Mouse (Mus musculus): ENCODE results near the gene Ddc. TPM values are rescaled to one million over a fixed set of nuclear protein-coding genes. Genes with fewer than 3 reads are reported as not detected.

Gene Ddc
- total and polyA plus RNA-seq, 3 experiments = 0.91 to 2.3 (median 1.3) TPM

DNA sequence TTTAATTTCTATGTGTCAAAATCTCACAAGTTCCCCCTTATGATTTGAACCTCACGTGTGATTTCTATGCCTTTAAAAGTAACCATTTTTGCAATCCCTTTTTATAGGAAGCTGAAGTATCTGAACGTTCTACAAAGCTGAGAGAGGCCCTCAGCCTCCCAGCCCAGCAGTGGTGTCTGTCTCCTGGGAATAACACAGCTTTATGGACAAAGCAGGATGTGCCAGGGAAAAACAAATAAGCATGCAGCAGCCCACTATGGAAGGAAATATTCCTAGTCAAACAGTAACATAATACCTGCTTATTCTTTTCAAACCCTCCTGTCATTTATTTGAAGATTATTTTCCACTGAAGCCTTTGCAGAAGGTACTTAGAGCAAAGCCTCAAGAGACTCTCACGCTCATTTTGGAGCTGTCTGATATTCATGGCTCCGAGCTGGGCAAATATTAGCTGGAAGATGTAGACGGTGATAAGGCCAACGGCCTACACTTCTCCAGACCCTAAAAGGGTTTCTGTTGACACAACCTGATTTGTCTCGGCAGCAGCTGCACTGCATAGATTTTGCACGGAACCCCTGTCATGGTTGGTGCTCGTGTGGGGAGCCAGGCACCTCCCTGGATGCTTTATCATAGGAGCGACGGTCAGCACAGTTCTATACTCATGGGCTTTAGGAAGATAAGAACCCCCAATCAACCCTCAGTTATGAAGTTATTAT, 13.3 kb downstream of the Ddc start:
- no peak overlapping the region for H3K27ac ChIP-seq
- no peak for DNase-seq
- no peaks in the 10 kb centered on the region for H3K4me1 ChIP-seq (ENCODE audit: control insufficient read depth, insufficient read depth, low read length)
- TF ChIP-seq EP300 (IDR thresholded peaks at IDR 0.05; ENCODE audit: insufficient read depth, low read depth, low read length) (no peak), POLR2A (IDR thresholded peaks at IDR 0.05; ENCODE audit: insufficient read depth, low read depth, low read length) (no peak), CTCF (IDR thresholded peaks at IDR 0.05) (no peak)
- no peaks in the 10 kb centered on the region for H3K36me3 ChIP-seq (ENCODE audit: control insufficient read depth, insufficient read depth, low read length)
- WGBS = 60% methylated on average over 11 of the region's 11 CpGs
- intact Hi-C loops (cut with DNase I) = no loop called here
- H3K27me3 ChIP-seq (ENCODE audit: control insufficient read depth, insufficient read depth, low read length) = no peaks in the 10 kb centered on the region
- H3K9ac ChIP-seq (ENCODE audit: low read depth, low read length) = no peak overlapping the region
- no peak overlapping the region for H3K4me3 ChIP-seq
- no peaks in the 10 kb centered on the region for H3K79me2 ChIP-seq (replicated peaks; ENCODE audit: control insufficient read depth, insufficient read depth, low read length)

- WGBS = 29% methylated on average over 1 of the region's 1 CpGs
- TF ChIP-seq CTCF (IDR thresholded peaks at IDR 0.05) (no peak), POLR2A (IDR thresholded peaks at IDR 0.05; ENCODE audit: insufficient read depth, low read depth, low read length) (no peak), EP300 (IDR thresholded peaks at IDR 0.05; ENCODE audit: insufficient read depth, low read depth, low read length) (no peak)
- no peaks in the 10 kb centered on the region for H3K36me3 ChIP-seq (ENCODE audit: control insufficient read depth, insufficient read depth, low read length)
- no peak overlapping the region for H3K27ac ChIP-seq
- H3K79me2 ChIP-seq (replicated peaks; ENCODE audit: control insufficient read depth, insufficient read depth, low read length) = no peaks in the 10 kb centered on the region
- DNase-seq = no peak
- no peak overlapping the region for H3K9ac ChIP-seq (ENCODE audit: low read depth, low read length)
- no peak overlapping the region for H3K4me3 ChIP-seq
- no peaks in the 10 kb centered on the region for H3K27me3 ChIP-seq (ENCODE audit: control insufficient read depth, insufficient read depth, low read length)
- peaks cover 5% of the 10 kb centered on the region for H3K4me1 ChIP-seq (ENCODE audit: control insufficient read depth, insufficient read depth, low read length)
- intact Hi-C loops (cut with DNase I) = no loop called here
Measured at GRCm38 (mm10) chr11:11881783-11882155, 16.2 kb downstream of the Ddc start.

- intact Hi-C loops (cut with DNase I) = no loop called here
- no peaks in the 10 kb centered on the region for H3K27me3 ChIP-seq (ENCODE audit: control insufficient read depth, insufficient read depth, low read length)
- no peak overlapping the region for H3K9ac ChIP-seq (ENCODE audit: low read depth, low read length)
- no peak overlapping the region for H3K4me3 ChIP-seq
- no peak for TF ChIP-seq POLR2A (IDR thresholded peaks at IDR 0.05; ENCODE audit: insufficient read depth, low read depth, low read length)
- no peak for TF ChIP-seq CTCF (IDR thresholded peaks at IDR 0.05)
- TF ChIP-seq EP300 (IDR thresholded peaks at IDR 0.05; ENCODE audit: insufficient read depth, low read depth, low read length) = no peak
- no peak overlapping the region for H3K27ac ChIP-seq
- no peak for DNase-seq
- H3K4me1 ChIP-seq (ENCODE audit: control insufficient read depth, insufficient read depth, low read length) = peaks cover 5% of the 10 kb centered on the region
- 60% methylated on average over 13 of the region's 13 CpGs for WGBS
- no peaks in the 10 kb centered on the region for H3K36me3 ChIP-seq (ENCODE audit: control insufficient read depth, insufficient read depth, low read length)
- H3K79me2 ChIP-seq (replicated peaks; ENCODE audit: control insufficient read depth, insufficient read depth, low read length) = no peaks in the 10 kb centered on the region
Measured at GRCm38 (mm10) chr11:11881026-11881782, 16.7 kb downstream of the Ddc start.

DNA sequence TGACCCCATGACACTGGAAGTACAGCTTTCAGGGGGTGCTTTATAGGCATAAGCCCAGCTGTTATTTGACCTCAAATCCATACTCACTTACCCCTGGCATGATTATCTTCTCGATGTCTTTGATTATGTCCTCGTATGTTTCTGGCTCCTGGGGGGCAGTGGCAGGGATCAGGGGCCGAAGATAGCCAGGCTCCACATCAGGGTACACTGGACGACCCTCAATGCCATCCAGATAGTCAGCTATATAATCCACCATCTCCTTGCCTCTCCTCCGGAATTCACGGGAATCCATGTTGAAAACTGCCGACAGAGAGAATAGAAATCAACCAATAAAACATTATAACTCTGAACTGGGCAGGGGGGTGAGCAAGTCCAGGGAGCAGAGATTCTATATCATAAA, 17.6 kb downstream of the Ddc start:
- Histone ChIP-seq H3K79me2 (replicated peaks; ENCODE audit: control insufficient read depth, insufficient read depth, low read length) (no peaks in the 10 kb centered on the region), H3K36me3 (ENCODE audit: control insufficient read depth, insufficient read depth, low read length) (no peaks in the 10 kb centered on the region), H3K27ac (no peak overlapping the region), H3K27me3 (ENCODE audit: control insufficient read depth, insufficient read depth, low read length) (no peaks in the 10 kb centered on the region), H3K4me3 (no peak overlapping the region), H3K4me1 (ENCODE audit: control insufficient read depth, insufficient read depth, low read length) (peaks cover 5% of the 10 kb centered on the region), H3K9ac (ENCODE audit: low read depth, low read length) (no peak overlapping the region)
- intact Hi-C loops (cut with DNase I) = no loop called here
- DNase-seq = no peak
- 92% methylated on average over 7 of the region's 7 CpGs for WGBS
- TF ChIP-seq POLR2A (IDR thresholded peaks at IDR 0.05; ENCODE audit: insufficient read depth, low read depth, low read length) = no peak
- TF ChIP-seq EP300 (IDR thresholded peaks at IDR 0.05; ENCODE audit: insufficient read depth, low read depth, low read length) = no peak

GRCm38 (mm10) chr11:11879699-11880002, 18.3 kb downstream of the Ddc start:
- Histone ChIP-seq H3K79me2 (replicated peaks; ENCODE audit: control insufficient read depth, insufficient read depth, low read length) (no peaks in the 10 kb centered on the region), H3K27ac (no peak overlapping the region; the same call in 1 of the 2 replicates), H3K4me3 (no peak overlapping the region), H3K4me1 (ENCODE audit: control insufficient read depth, insufficient read depth, low read length) (peaks cover 8% of the 10 kb centered on the region), H3K9ac (ENCODE audit: low read depth, low read length) (no peak overlapping the region), H3K27me3 (ENCODE audit: control insufficient read depth, insufficient read depth, low read length) (no peaks in the 10 kb centered on the region), H3K36me3 (ENCODE audit: control insufficient read depth, insufficient read depth, low read length) (no peaks in the 10 kb centered on the region)
- 86% methylated on average over 4 of the region's 4 CpGs for WGBS
- intact Hi-C loops (cut with DNase I) = loop anchor here (2.0 to 5.0 kb wide), 3 partner anchors 35 to 88 kb away; no protein-coding TSS in a partner anchor
- TF ChIP-seq EP300 (IDR thresholded peaks at IDR 0.05; ENCODE audit: insufficient read depth, low read depth, low read length) (no peak), POLR2A (IDR thresholded peaks at IDR 0.05; ENCODE audit: insufficient read depth, low read depth, low read length) (no peak), CTCF (IDR thresholded peaks at IDR 0.05) (no peak)
- no peak for DNase-seq
